Mouse (Mus musculus): Measurements from ENCODE around the gene Sipa1.

DNA sequence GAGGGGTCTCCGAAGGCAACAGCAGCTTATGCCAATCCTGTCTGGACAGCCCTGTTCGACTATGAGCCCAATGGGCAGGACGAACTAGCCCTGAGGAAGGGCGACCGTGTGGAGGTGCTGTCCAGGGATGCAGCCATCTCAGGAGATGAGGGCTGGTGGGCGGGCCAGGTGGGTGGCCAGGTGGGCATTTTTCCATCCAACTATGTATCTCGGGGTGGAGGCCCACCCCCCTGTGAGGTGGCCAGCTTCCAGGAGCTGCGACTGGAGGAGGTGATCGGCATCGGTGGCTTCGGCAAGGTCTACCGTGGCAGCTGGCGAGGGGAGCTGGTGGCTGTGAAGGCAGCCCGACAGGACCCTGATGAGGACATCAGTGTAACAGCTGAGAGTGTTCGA, 26.8 kb upstream of the Sipa1 start:
- TF ChIP-seq CTCF (IDR thresholded peaks at IDR 0.05; ENCODE audit: control insufficient read depth, insufficient read depth, low read length) (no peak), POLR2A (IDR thresholded peaks at IDR 0.05; ENCODE audit: borderline replicate concordance, control insufficient read depth, low read depth, low read length) (no peak)

Data from bone marrow, adult 2 months (tissue).